Mouse (Mus musculus): ENCODE data around the gene Usp45. TPM values are rescaled to one million over a fixed set of nuclear protein-coding genes. Genes with fewer than 3 reads are reported as not detected.

Gene Usp45
- total RNA-seq, 2 experiments from 2014 or later: 12.2 to 13.4 TPM

DNA sequence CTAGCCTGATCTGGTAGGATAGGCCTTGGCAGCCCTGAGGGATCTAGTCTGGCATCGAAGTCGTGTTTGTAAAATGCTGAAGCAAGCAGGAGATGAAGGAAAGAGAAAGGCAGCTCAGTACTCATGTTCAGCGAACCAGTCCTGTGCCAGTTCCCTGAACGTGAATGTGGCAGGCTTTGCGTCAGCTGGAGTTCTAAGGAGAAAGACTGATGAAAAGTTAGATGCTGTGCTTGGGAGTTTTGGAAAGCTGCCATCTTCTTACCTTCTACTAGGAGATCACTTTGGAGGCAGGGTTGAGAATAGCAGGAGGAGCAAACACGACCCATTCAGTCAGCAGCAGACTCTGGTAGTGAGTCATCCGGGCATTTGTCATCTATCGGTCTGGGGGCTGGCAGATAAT is 118.9 kb downstream of the Usp45 start:
- intact Hi-C loops (cut with DNase I; ENCODE audit: low total_unique reads): no loop called here
- no peak for DNase-seq

Other genes starting within 250 kb of the Usp45 start
- not detected for gene Prdm13, start 81.2 kb upstream of the Usp45 start, total RNA-seq (2021)
- gene Ccnc, start 39.5 kb upstream of the Usp45 start, total RNA-seq (2021): 10 to 100 TPM in 1 of 2 experiments, 1 to 10 TPM in 1; 8.8 to 12.2 TPM
- gene Tstd3, start 56 bp downstream of the Usp45 start, total RNA-seq (2021): 10 to 100 TPM; 10.5 to 11.4 TPM
- gene Pnisr, start 80.4 kb downstream of the Usp45 start, total RNA-seq (2021): 10 to 100 TPM; 28.7 to 38.1 TPM
- gene Coq3, start 112.5 kb downstream of the Usp45 start, total RNA-seq (2021): 10 to 100 TPM; 14.3 to 16.7 TPM
- gene Faxc, start 164.2 kb downstream of the Usp45 start, total RNA-seq (2021): 1 to 10 TPM; 1.6 to 1.9 TPM

Measured in gastrocnemius, postnatal 14 days (tissue).